Mouse (Mus musculus) kidney, adult 2 months (tissue): ENCODE data around the gene Adamts14. TPM values are rescaled to one million over a fixed set of nuclear protein-coding genes. Genes with fewer than 3 reads are reported as not detected.

Experiments used
- DNase-seq: peaks from one replicate; pipeline ENCODE4 v3.0.0; 2021
- H3K27ac ChIP-seq: fragments of 200-500 bp; 2 replicates; pipeline ENCODE4 v1.5.1; 2012; ENCODE audit warnings: low read depth, low read length, control low read depth, inconsistent platforms; ENCODE audit not compliant: insufficient read depth
- H3K27me3 ChIP-seq: fragments of 200-500 bp; replicated peaks from 2 replicates; pipeline ENCODE4 v1.6.1; 2012; ENCODE audit warnings: mild to moderate bottlenecking, moderate library complexity, low read length, inconsistent platforms; ENCODE audit not compliant: control insufficient read depth, insufficient read depth
- H3K36me3 ChIP-seq: fragments of 200-500 bp; 2 replicates; pipeline ENCODE4 v1.6.1; 2012; ENCODE audit warnings: mild to moderate bottlenecking, moderate library complexity, low read length, inconsistent platforms; ENCODE audit not compliant: control insufficient read depth, insufficient read depth
- H3K4me1 ChIP-seq: fragments of 200-500 bp; 2 replicates; pipeline ENCODE4 v1.6.1; 2011; ENCODE audit warnings: low read length; ENCODE audit not compliant: control insufficient read depth, insufficient read depth
- H3K4me3 ChIP-seq: fragments of 200-500 bp; 2 replicates; pipeline ENCODE4 v1.5.1; 2011; ENCODE audit warnings: mild to moderate bottlenecking, low read depth, low read length, control low read depth; ENCODE audit not compliant: insufficient read depth
- CTCF ChIP-seq: fragments of 200-500 bp; conservative IDR thresholded peaks from 2 replicates; pipeline ENCODE4 v1.5.1; 2011; ENCODE audit warnings: low read depth, mild to moderate bottlenecking, control low read depth, low read length, moderate library complexity, mixed read lengths; ENCODE audit not compliant: insufficient read depth, insufficient read length
- POLR2A ChIP-seq: fragments of 200-500 bp; IDR thresholded peaks from one replicate; pipeline ENCODE4 v1.6.1; 2011; ENCODE audit warnings: low read depth, low read length, control low read depth
- WGBS: fragments of 180-500 bp; shearing (Covaris S2); methylation state at CpG from one replicate; pipeline ENCODE4 v1.1.7; 2018; 5-methylcytosine and 5-hydroxymethylcytosine counted together
- polyA plus RNA-seq: library from polyadenylated mRNA; depleted of rRNA; stranded (reverse); fragments of >200 nt; gene quantifications from 2 replicates; pipeline ENCODE4 v1.2.3, GENCODE M21; 2012

Gene Adamts14
- polyA plus RNA-seq, 1 experiment, result 1.3 TPM

DNA sequence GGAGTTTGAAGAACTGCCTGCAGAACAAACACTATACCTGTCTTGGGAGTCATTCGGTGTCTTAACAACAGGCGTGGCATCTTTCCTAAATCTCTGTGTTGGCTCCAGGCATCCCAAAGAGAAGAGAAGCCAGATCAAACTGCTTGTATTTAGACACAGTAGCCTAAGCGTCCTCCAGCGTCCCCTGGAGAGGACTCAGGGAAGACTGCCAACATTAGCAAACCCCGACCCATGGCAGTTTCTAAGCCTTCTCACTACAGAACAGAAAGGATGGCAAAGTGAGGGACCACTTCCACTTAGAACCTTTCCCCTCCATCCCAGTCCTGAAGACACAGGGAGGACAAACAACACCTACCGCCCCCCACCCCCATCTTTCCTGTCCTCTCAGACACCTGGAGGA, 93.3 kb downstream of the Adamts14 start:
- 67% methylated on average over 6 of the region's 6 CpGs for WGBS
- H3K27me3 ChIP-seq, result no peaks in the 10 kb centered on the region
- no peaks in the 10 kb centered on the region for H3K36me3 ChIP-seq
- H3K4me3 ChIP-seq, result no peak overlapping the region
- TF ChIP-seq POLR2A (no peak), CTCF (no peak)
- no peak overlapping the region for H3K27ac ChIP-seq
- H3K4me1 ChIP-seq, result no peaks in the 10 kb centered on the region
- no peak for DNase-seq

- no peaks in the 10 kb centered on the region for H3K27me3 ChIP-seq
- TF ChIP-seq CTCF (no peak), POLR2A (no peak)
- H3K4me1 ChIP-seq, result no peaks in the 10 kb centered on the region
- no peak for DNase-seq
- H3K27ac ChIP-seq, result no peak overlapping the region
- no peaks in the 10 kb centered on the region for H3K36me3 ChIP-seq
- 94% methylated on average over 8 of the region's 8 CpGs for WGBS
- H3K4me3 ChIP-seq, result no peak overlapping the region
Measured at GRCm38 (mm10) chr10:61178687-61179086, 94.6 kb downstream of the Adamts14 start.

- H3K36me3 ChIP-seq, result no peaks in the 10 kb centered on the region
- no peak for DNase-seq
- H3K27me3 ChIP-seq, result no peaks in the 10 kb centered on the region
- H3K4me3 ChIP-seq, result no peak overlapping the region
- no peaks in the 10 kb centered on the region for H3K4me1 ChIP-seq
- TF ChIP-seq POLR2A (no peak), CTCF (no peak)
- 72% methylated on average over 4 of the region's 4 CpGs for WGBS
- H3K27ac ChIP-seq, result no peak overlapping the region
Measured at GRCm38 (mm10) chr10:61177751-61178150, 95.5 kb downstream of the Adamts14 start.

- no peaks in the 10 kb centered on the region for H3K4me1 ChIP-seq
- H3K27me3 ChIP-seq, result no peaks in the 10 kb centered on the region
- no peaks in the 10 kb centered on the region for H3K36me3 ChIP-seq
- TF ChIP-seq POLR2A (no peak), CTCF (no peak)
- H3K27ac ChIP-seq, result no peak overlapping the region
- no peak for DNase-seq
- WGBS, result 57% methylated on average over 7 of the region's 7 CpGs
- H3K4me3 ChIP-seq, result no peak overlapping the region
Measured at GRCm38 (mm10) chr10:61176221-61176790, 96.9 kb downstream of the Adamts14 start.

GRCm38 (mm10) chr10:61175442-61176204, 97.6 kb downstream of the Adamts14 start:
- TF ChIP-seq POLR2A (no peak), CTCF (0 out of 2 replicates have a peak, but pooled peaks have one; percentile 27)
- Histone ChIP-seq H3K27me3 (no peaks in the 10 kb centered on the region), H3K27ac (no peak overlapping the region), H3K36me3 (no peaks in the 10 kb centered on the region), H3K4me3 (no peak overlapping the region), H3K4me1 (no peaks in the 10 kb centered on the region)
- DNase-seq, result no peak
- 16% methylated on average over 24 of the region's 24 CpGs for WGBS

DNA sequence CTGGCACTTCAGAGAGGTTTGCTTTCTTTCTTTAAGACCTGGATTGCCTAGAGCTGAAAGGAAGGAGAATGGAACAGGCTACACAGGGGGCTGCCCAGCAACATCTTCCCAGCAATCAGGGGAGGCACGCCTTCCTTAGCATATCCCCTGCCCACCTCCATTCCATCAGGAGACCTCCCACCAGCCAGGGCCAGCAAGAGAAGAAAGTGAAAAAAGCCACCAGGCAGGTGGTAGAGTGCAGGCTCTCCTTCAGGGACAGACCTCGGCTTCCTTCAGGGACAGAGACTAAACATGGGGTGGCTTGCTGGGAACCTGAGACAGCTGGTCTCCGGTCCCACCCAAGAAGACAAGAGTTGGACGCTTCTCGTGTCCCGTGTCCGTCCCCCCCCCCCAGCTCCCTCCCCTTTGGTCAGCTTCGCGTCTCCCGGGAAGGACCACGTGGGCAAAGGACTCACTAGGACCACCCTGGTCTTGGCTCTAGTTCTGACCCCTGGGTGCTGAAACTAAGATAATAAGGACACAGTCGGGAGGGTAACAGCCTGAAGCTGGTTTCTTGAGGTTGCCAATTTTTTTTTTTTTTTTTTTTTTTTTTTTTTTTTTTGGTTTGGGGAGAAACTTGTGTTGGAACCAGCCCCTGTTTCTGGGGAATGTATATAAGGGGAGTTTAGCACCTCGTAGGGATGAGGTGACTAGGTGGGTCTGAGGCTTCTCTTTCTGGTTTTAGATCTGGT, 98.4 kb downstream of the Adamts14 start:
- WGBS, result 38% methylated on average over 13 of the region's 13 CpGs
- H3K36me3 ChIP-seq, result no peaks in the 10 kb centered on the region
- H3K4me3 ChIP-seq, result no peak overlapping the region
- H3K27ac ChIP-seq, result no peak overlapping the region
- no peaks in the 10 kb centered on the region for H3K27me3 ChIP-seq
- no peak for DNase-seq
- TF ChIP-seq CTCF (no peak), POLR2A (no peak)
- H3K4me1 ChIP-seq, result no peaks in the 10 kb centered on the region

DNA sequence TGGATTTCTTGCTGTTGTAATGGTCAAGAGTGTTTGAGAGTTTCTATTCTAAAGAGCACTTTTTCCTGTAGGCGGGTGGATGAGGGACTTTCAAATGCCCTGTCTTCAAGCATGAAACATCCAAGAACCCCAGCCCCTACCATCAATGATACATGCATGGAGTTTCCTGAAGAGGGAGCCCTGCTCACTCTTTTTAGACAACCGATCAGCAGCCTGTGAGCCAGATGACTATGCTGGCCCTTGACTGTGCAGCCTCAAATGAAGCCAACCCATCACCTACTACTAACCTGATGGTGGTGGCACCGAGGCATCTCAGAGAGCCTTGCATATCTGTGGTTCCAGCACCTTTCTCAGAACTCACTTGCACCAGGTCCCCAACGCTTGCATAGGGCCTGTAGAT, 100.7 kb downstream of the Adamts14 start:
- no peak for TF ChIP-seq CTCF
- TF ChIP-seq POLR2A, result no peak
- no peak overlapping the region for H3K27ac ChIP-seq
- DNase-seq, result no peak
- H3K36me3 ChIP-seq, result no peaks in the 10 kb centered on the region
- H3K27me3 ChIP-seq, result no peaks in the 10 kb centered on the region
- no peaks in the 10 kb centered on the region for H3K4me1 ChIP-seq
- H3K4me3 ChIP-seq, result no peak overlapping the region
- WGBS, result 90% methylated on average over 4 of the region's 4 CpGs
